ENCODE assay signal across 13 mouse cellular contexts in the genomic region with DNA sequence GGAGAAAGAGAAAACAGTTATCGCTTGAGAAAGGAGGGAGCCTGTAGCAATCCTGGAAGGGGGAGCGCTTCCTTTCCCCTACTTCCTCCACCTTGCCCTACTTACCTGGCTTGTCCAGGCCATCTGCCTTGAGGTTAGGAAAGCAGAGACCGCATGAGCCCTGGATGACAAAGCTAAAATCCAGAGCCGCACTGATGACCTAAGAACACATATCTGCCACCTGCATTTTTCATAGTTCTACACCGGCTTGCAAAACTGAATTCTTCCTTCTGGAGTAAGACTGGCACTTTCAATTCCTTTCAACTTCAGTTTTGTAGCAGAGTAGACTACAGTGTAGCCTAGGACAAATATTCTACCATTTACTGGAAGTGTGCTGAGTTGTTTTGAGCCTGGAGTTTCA. TPM values are rescaled to one million over a fixed set of nuclear protein-coding genes. Genes with fewer than 3 reads are reported as not detected.
A peak's percentile ranks its signal among the peaks of the same experiment; 100 is the strongest.
DNase-seq lines count a peak whose midpoint lies in the region; ATAC-seq and TF ChIP-seq lines count a peak whose summit lies in the region.
"Had no signal": no experiment of that assay in that cellular context is flagged by ENCODE, and none has a peak within 500 bp of the region (broad histone marks: within the 10 kb centered on the region; RNA-seq: fewer than 3 reads in every experiment).

No protein-coding gene starts in this region.

- no peak overlapping the region for H3K9ac ChIP-seq in kidney, embryonic 16.5 days (replicated peaks; ENCODE audit: low read length)
- H3K9ac ChIP-seq in embryonic facial prominence, embryonic 13.5 days = no peak overlapping the region
- peak overlapping the region; percentile 86; the same call in 1 of the 2 replicates for H3K9ac ChIP-seq in liver, embryonic 14.5 days (replicated peaks)

- peak overlapping the region; percentile 61; the same call in 1 of the 2 replicates for H3K27ac ChIP-seq in kidney, embryonic 16.5 days (ENCODE audit: low read length)
- no peak overlapping the region for H3K27ac ChIP-seq in embryonic facial prominence, embryonic 13.5 days
- H3K27ac ChIP-seq in liver, embryonic 14.5 days = no peak overlapping the region; the same call in 1 of the 2 replicates

- TF ChIP-seq CTCF in G1E (IDR thresholded peaks at IDR 0.05; ENCODE audit: low read depth, low read length) = no peak
- TF ChIP-seq CTCF in liver, embryonic 14.5 days (IDR thresholded peaks at IDR 0.05; ENCODE audit: low read depth) = no peak

- H3K4me1 ChIP-seq in kidney, embryonic 16.5 days (ENCODE audit: insufficient read depth, low read length) = peaks cover 27% of the 10 kb centered on the region
- H3K4me1 ChIP-seq in G1E (ENCODE audit: insufficient read depth, low read depth, low read length) = peaks cover 55% of the 10 kb centered on the region
- peaks cover 32% of the 10 kb centered on the region for H3K4me1 ChIP-seq in embryonic facial prominence, embryonic 13.5 days
- peaks cover 7 to 17% of the 10 kb centered on the region in 2 experiments for H3K4me1 ChIP-seq in liver, embryonic 14.5 days (replicated peaks; ENCODE audit: control insufficient read depth in 2 of 2, insufficient read depth in 2 of 2, low read length in 1 of 2)

- WGBS in kidney, embryonic 16.5 days = 90% methylated on average over 5 of the region's 5 CpGs
- 80% methylated on average over 5 of the region's 5 CpGs for WGBS in embryonic facial prominence, embryonic 13.5 days
- WGBS in liver, embryonic 14.5 days (ENCODE audit: insufficient replicate concordance) = 65% methylated on average over 5 of the region's 5 CpGs

- H3K27me3 ChIP-seq in kidney, embryonic 16.5 days (ENCODE audit: insufficient read depth, low read length) = no peaks in the 10 kb centered on the region
- no peaks in the 10 kb centered on the region for H3K27me3 ChIP-seq in G1E (ENCODE audit: insufficient read depth, low read length)
- H3K27me3 ChIP-seq in embryonic facial prominence, embryonic 13.5 days = no peaks in the 10 kb centered on the region
- no peaks in the 10 kb centered on the region for H3K27me3 ChIP-seq in liver, embryonic 14.5 days (ENCODE audit: control insufficient read depth, insufficient read depth, low read length)

- H3K4me2 ChIP-seq in kidney, embryonic 16.5 days (replicated peaks; ENCODE audit: low read depth, low read length) = peak overlapping the region; percentile 85
- H3K4me2 ChIP-seq in embryonic facial prominence, embryonic 13.5 days = peak overlapping the region; percentile 68
- H3K4me2 ChIP-seq in liver, embryonic 14.5 days (ENCODE audit: low read depth) = peak overlapping the region; percentile 76

- H3K4me3 ChIP-seq in kidney, embryonic 16.5 days (ENCODE audit: low read length) = no peak overlapping the region; the same call in 1 of the 2 replicates
- peak overlapping the region; percentile 100; the same call in 1 of the 2 replicates for H3K4me3 ChIP-seq in G1E (ENCODE audit: low read depth, low read length)
- H3K4me3 ChIP-seq in embryonic facial prominence, embryonic 13.5 days = no peak overlapping the region
- H3K4me3 ChIP-seq in liver, embryonic 14.5 days (ENCODE audit: insufficient read depth in 1 of 2, low read depth in 2 of 2, low read length in 2 of 2) = no peak overlapping the region; a peak in 1 of 4 replicates

- no peak for ATAC-seq in kidney, embryonic 16.5 days (ENCODE audit: low FRiP score, low TSS enrichment)
- ATAC-seq in G1E (ENCODE audit: extremely low read depth, insufficient number of reproducible peaks, low FRiP score, poor library complexity, severe bottlenecking) = no peak
- no peak for ATAC-seq in embryonic facial prominence, embryonic 13.5 days (ENCODE audit: insufficient number of reproducible peaks, insufficient read depth, low FRiP score, low TSS enrichment, low read depth)
- ATAC-seq in liver, embryonic 14.5 days (ENCODE audit: insufficient read depth) = no peak

- no peak for DNase-seq in kidney, postnatal 4 days
- DNase-seq in G1E (ENCODE audit: low spot score) = no peak
- no peak for DNase-seq in liver, embryonic 14.5 days (ENCODE audit: low read depth in 3 of 3, low spot score in 3 of 3)
- no peak for DNase-seq in adrenal gland, adult (ENCODE audit: inconsistent age in 2 of 2, low spot score in 1 of 2)
- DNase-seq in spleen, postnatal 36 days (ENCODE audit: low spot score in 2 of 2) = no peak
- DNase-seq in left cerebral cortex, adult 11 months (ENCODE audit: low spot score) = no peak
- DNase-seq: cerebellum, postnatal 25 days; heart, postnatal 14 days; left cerebral cortex, postnatal 4 days had no signal

- TF ChIP-seq EP300 in liver, embryonic 14.5 days (IDR thresholded peaks at IDR 0.05; ENCODE audit: low read depth) = no peak

- peaks cover 14% of the 10 kb centered on the region for H3K36me3 ChIP-seq in kidney, embryonic 16.5 days (ENCODE audit: insufficient read depth, low read length)
- H3K36me3 ChIP-seq in G1E (replicated peaks) = peaks cover 25% of the 10 kb centered on the region
- peaks cover 16% of the 10 kb centered on the region for H3K36me3 ChIP-seq in embryonic facial prominence, embryonic 13.5 days
- peaks cover 15% of the 10 kb centered on the region for H3K36me3 ChIP-seq in liver, embryonic 14.5 days (replicated peaks; ENCODE audit: control insufficient read depth, insufficient read depth, low read depth)

- H3K9me3 ChIP-seq in kidney, embryonic 16.5 days (ENCODE audit: low read length) = no peaks in the 10 kb centered on the region
- H3K9me3 ChIP-seq in G1E (replicated peaks) = no peaks in the 10 kb centered on the region
- no peaks in the 10 kb centered on the region for H3K9me3 ChIP-seq in embryonic facial prominence, embryonic 13.5 days
- H3K9me3 ChIP-seq in liver, embryonic 14.5 days (ENCODE audit: control insufficient read depth, low read length) = no peaks in the 10 kb centered on the region
- H3K9me3 ChIP-seq: midbrain, embryonic 12.5 days had no signal

RNA-seq across cellular contexts. Expression of a gene that starts 0.9 kb away (rescaled TPM):
- polyA plus RNA-seq in kidney, embryonic 16.5 days (2015; fragmentation: Nextera tagmentation; extraction: Ambion mirVana) = 130 and 131 TPM in 2 replicates
- total RNA-seq in G1E (2014; fragmentation: Nextera tagmentation) (91.5 and 93.2 TPM in 2 replicates), G1E (2017) (173 and 196 TPM in 2 replicates)
- polyA plus RNA-seq in G1E (2012) = 139 and 188 TPM in 2 replicates
- polyA plus RNA-seq in embryonic facial prominence, embryonic 13.5 days (2015; fragmentation: Nextera tagmentation; extraction: Ambion mirVana) = 129 and 143 TPM in 2 replicates
- polyA plus RNA-seq in liver, embryonic 14.5 days (2012; rRNA removed) = 28.0 and 36.9 TPM in 2 replicates
- 50.9 and 56.1 TPM in 2 replicates for polyA plus RNA-seq in liver, embryonic 14.5 days (2014; fragmentation: Nextera tagmentation; extraction: Ambion mirVana)

RNA-seq across cellular contexts. Expression of a gene that starts 32.7 kb away (rescaled TPM):
- not detected in 2 replicates for polyA plus RNA-seq in kidney, embryonic 16.5 days (2015; fragmentation: Nextera tagmentation; extraction: Ambion mirVana)
- total RNA-seq in G1E (2014; fragmentation: Nextera tagmentation) = not detected in 2 replicates
- total RNA-seq in G1E (2017) = 0.11 TPM in 1 of 2 replicates, not detected in the other
- polyA plus RNA-seq in G1E (2012) = not detected in 2 replicates
- polyA plus RNA-seq in embryonic facial prominence, embryonic 13.5 days (2015; fragmentation: Nextera tagmentation; extraction: Ambion mirVana) = not detected in 2 replicates
- not detected in 2 replicates for polyA plus RNA-seq in liver, embryonic 14.5 days (2012; rRNA removed)
- not detected in 2 replicates for polyA plus RNA-seq in liver, embryonic 14.5 days (2014; fragmentation: Nextera tagmentation; extraction: Ambion mirVana)
- total RNA-seq: heart, postnatal 14 days; left cerebral cortex, postnatal 4 days had no signal
- polyA plus RNA-seq: large intestine, adult 2 months; midbrain, embryonic 12.5 days had no signal

RNA-seq across cellular contexts. Expression of a gene that starts 48.9 kb away (rescaled TPM):
- not detected in 2 replicates for polyA plus RNA-seq in kidney, embryonic 16.5 days (2015; fragmentation: Nextera tagmentation; extraction: Ambion mirVana)
- total RNA-seq in G1E (2014; fragmentation: Nextera tagmentation) (not detected in 2 replicates), G1E (2017) (0.11 TPM in 1 of 2 replicates, not detected in the other)
- polyA plus RNA-seq in G1E (2012) = not detected in 2 replicates
- not detected in 2 replicates for polyA plus RNA-seq in embryonic facial prominence, embryonic 13.5 days (2015; fragmentation: Nextera tagmentation; extraction: Ambion mirVana)
- not detected in 2 replicates for polyA plus RNA-seq in liver, embryonic 14.5 days (2012; rRNA removed)
- polyA plus RNA-seq in liver, embryonic 14.5 days (2014; fragmentation: Nextera tagmentation; extraction: Ambion mirVana) = not detected in 2 replicates
- total RNA-seq: heart, postnatal 14 days; left cerebral cortex, postnatal 4 days had no signal
- polyA plus RNA-seq: large intestine, adult 2 months; midbrain, embryonic 12.5 days had no signal
